In the genomic region with DNA sequence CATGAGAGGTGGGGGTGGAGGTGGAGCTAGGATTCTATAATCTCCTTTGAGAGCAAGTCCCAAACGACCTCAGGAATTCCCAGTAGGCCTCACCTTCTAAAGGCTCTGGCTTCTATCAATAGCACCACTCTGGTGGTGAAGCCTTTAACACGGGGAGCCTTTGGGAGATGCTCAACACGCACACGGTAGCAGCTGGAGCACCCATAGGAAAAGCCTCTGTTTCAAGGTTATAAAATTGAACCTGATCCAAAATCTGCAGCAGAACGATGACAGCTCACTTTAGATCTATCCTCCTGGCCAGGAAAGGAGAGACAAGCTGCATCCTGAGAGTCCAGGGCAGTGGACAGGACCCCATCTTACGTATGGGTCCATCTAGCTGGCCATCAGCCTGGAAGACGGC, we compare ENCODE assay signal across 30 mouse cellular contexts. TPM values are rescaled to one million over a fixed set of nuclear protein-coding genes. Genes with fewer than 3 reads are reported as not detected.
DNase-seq lines count a peak whose midpoint lies in the region; ATAC-seq and TF ChIP-seq lines count a peak whose summit lies in the region.
"Had no signal": no experiment of that assay in that cellular context is flagged by ENCODE, and none has a peak within 500 bp of the region (broad histone marks: within the 10 kb centered on the region; RNA-seq: fewer than 3 reads in every experiment).

No protein-coding gene starts in this region.

- no peak for TF ChIP-seq EP300 in lung, postnatal 0 days (IDR thresholded peaks at IDR 0.05)

- no peaks in the 10 kb centered on the region for H3K36me3 ChIP-seq in heart, embryonic 14.5 days (ENCODE audit: control insufficient read depth, insufficient read depth, low read length)
- no peaks in the 10 kb centered on the region for H3K36me3 ChIP-seq in kidney, adult 2 months (ENCODE audit: control insufficient read depth, insufficient read depth, low read length)
- H3K36me3 ChIP-seq in lung, postnatal 0 days (ENCODE audit: insufficient read depth, low read length), result no peaks in the 10 kb centered on the region
- H3K36me3 ChIP-seq: G1E; heart, embryonic 13.5 days; lung, embryonic 15.5 days; midbrain, embryonic 12.5 days; neural tube, embryonic 12.5 days had no signal

- no peak for TF ChIP-seq POLR2A in kidney, adult 2 months (IDR thresholded peaks at IDR 0.05; ENCODE audit: low read depth, low read length)

- peak; percentile 51; the same call in 1 of the 2 replicates for ATAC-seq in heart, embryonic 14.5 days (ENCODE audit: insufficient number of reproducible peaks, insufficient read depth, low FRiP score, low read depth)
- ATAC-seq in lung, postnatal 0 days, result no peak
- ATAC-seq: intestine, embryonic 16.5 days had no signal

- H3K4me3 ChIP-seq in heart, embryonic 14.5 days (ENCODE audit: control insufficient read depth in 1 of 2, insufficient read depth in 1 of 2, low read depth in 1 of 2, low read length in 2 of 2), result no peak overlapping the region
- H3K4me3 ChIP-seq in kidney, adult 2 months (ENCODE audit: insufficient read depth, low read depth, low read length), result no peak overlapping the region
- H3K4me3 ChIP-seq in lung, postnatal 0 days (ENCODE audit: low read depth, low read length), result no peak overlapping the region
- H3K4me3 ChIP-seq: heart, embryonic 13.5 days; lung, embryonic 15.5 days; megakaryocyte, embryonic 14.5 days; midbrain, embryonic 12.5 days; myocyte; neural tube, embryonic 12.5 days had no signal

- peak; percentile 11 for DNase-seq in adrenal gland, adult 2 months
- DNase-seq in adrenal gland, postnatal 10 days, result no peak
- no peak for DNase-seq in heart, postnatal 36 days
- peak; percentile 30 for DNase-seq in kidney, adult 2 months
- DNase-seq in kidney, adult 8-10 months, result no peak
- DNase-seq in lung, postnatal 0 days (ENCODE audit: low spot score), result peak; percentile 27
- DNase-seq in lung, adult 18-20 months, result no peak
- DNase-seq: adrenal gland, postnatal 14 days; cerebellum, adult 11 months; cerebellum, adult 9-10 months; cerebellum, postnatal 36 days; gastrocnemius, postnatal 25 days; kidney, postnatal 25 days; liver; lung, postnatal 4 days; right cerebral cortex, adult 18-20 months; spleen, adult 18-20 months; thymus, postnatal 14 days had no signal

- WGBS in heart, embryonic 14.5 days, result 17% methylated on average over 7 of the region's 7 CpGs
- 56% methylated on average over 7 of the region's 7 CpGs for WGBS in kidney, adult 2 months
- 60% methylated on average over 7 of the region's 7 CpGs for WGBS in lung, postnatal 0 days

- no peaks in the 10 kb centered on the region for H3K9me3 ChIP-seq in heart, embryonic 14.5 days (ENCODE audit: control insufficient read depth, low read length)
- no peaks in the 10 kb centered on the region for H3K9me3 ChIP-seq in lung, postnatal 0 days (ENCODE audit: low read length)
- H3K9me3 ChIP-seq: G1E; heart, embryonic 13.5 days; lung, embryonic 15.5 days; midbrain, embryonic 12.5 days; neural tube, embryonic 12.5 days had no signal

- peaks cover 3 to 13% of the 10 kb centered on the region in 2 experiments; a peak in 3 of 4 replicates for H3K4me1 ChIP-seq in heart, embryonic 14.5 days (ENCODE audit: control insufficient read depth in 2 of 2, insufficient read depth in 2 of 2, low read length in 2 of 2)
- H3K4me1 ChIP-seq in kidney, adult 2 months (ENCODE audit: control insufficient read depth, insufficient read depth, low read length), result no peaks in the 10 kb centered on the region
- H3K4me1 ChIP-seq in lung, postnatal 0 days (ENCODE audit: insufficient read depth, low read depth, low read length), result no peaks in the 10 kb centered on the region
- H3K4me1 ChIP-seq: lung, embryonic 15.5 days; neural tube, embryonic 12.5 days had no signal

- no peak overlapping the region for H3K9ac ChIP-seq in heart, embryonic 14.5 days (ENCODE audit: low read length)
- no peak overlapping the region for H3K9ac ChIP-seq in lung, postnatal 0 days (replicated peaks; ENCODE audit: low read depth)
- H3K9ac ChIP-seq: heart, embryonic 13.5 days; liver, embryonic 14.5 days; lung, embryonic 15.5 days; midbrain, embryonic 12.5 days; neural tube, embryonic 12.5 days had no signal

- peaks cover 9% of the 10 kb centered on the region for H3K27me3 ChIP-seq in heart, embryonic 14.5 days (ENCODE audit: control insufficient read depth, insufficient read depth, low read length)
- no peaks in the 10 kb centered on the region for H3K27me3 ChIP-seq in kidney, adult 2 months (replicated peaks; ENCODE audit: control insufficient read depth, insufficient read depth, low read length)
- H3K27me3 ChIP-seq in lung, postnatal 0 days (replicated peaks; ENCODE audit: insufficient read depth, low read length), result no peaks in the 10 kb centered on the region
- H3K27me3 ChIP-seq: lung, embryonic 15.5 days; neural tube, embryonic 12.5 days had no signal

- H3K27ac ChIP-seq in heart, embryonic 14.5 days (replicated peaks in 1 of 2; ENCODE audit: control insufficient read depth in 1 of 2, insufficient read depth in 1 of 2, low read depth in 2 of 2, low read length in 2 of 2), result peak overlapping the region in 1 of 2 experiments; percentile 24; a peak in 1 of 4 replicates
- no peak overlapping the region for H3K27ac ChIP-seq in kidney, adult 2 months (ENCODE audit: insufficient read depth, low read depth, low read length)
- no peak overlapping the region for H3K27ac ChIP-seq in lung, postnatal 0 days (ENCODE audit: low read length)
- H3K27ac ChIP-seq: heart, embryonic 13.5 days; liver, embryonic 14.5 days; lung, embryonic 15.5 days; midbrain, embryonic 12.5 days; neural tube, embryonic 12.5 days had no signal

- intact Hi-C loops in heart, postnatal 36 days (cut with DNase I), result loop anchor here (5.0 kb wide), 1 partner anchor 122 kb away; no protein-coding TSS in a partner anchor

- TF ChIP-seq CTCF in kidney, adult 2 months (conservative IDR thresholded peaks at IDR 0.05; ENCODE audit: insufficient read depth, insufficient read length, low read depth, low read length), result no peak
- TF ChIP-seq CTCF in lung, postnatal 0 days (IDR thresholded peaks at IDR 0.05), result no peak

- H3K4me2 ChIP-seq in heart, embryonic 14.5 days (ENCODE audit: low read length), result no peak overlapping the region
- H3K4me2 ChIP-seq in lung, postnatal 0 days (replicated peaks; ENCODE audit: low read depth, low read length), result no peak overlapping the region
- H3K4me2 ChIP-seq: heart, embryonic 13.5 days; lung, embryonic 15.5 days; midbrain, embryonic 12.5 days; neural tube, embryonic 12.5 days had no signal

RNA-seq across cellular contexts. Expression of gene Dlx2, which starts 53.7 kb away (rescaled TPM):
- under 1 TPM; 0.26 to 0.28 TPM for total RNA-seq in adrenal gland, adult 2 months (2021)
- 0.54 and 0.80 TPM in 2 replicates for polyA plus RNA-seq in adrenal gland, adult 2 months (2012; rRNA removed)
- total RNA-seq in adrenal gland, postnatal 10 days (2021), result under 1 TPM; 0.09 to 0.24 TPM
- 0.08 and 0.39 TPM in 2 replicates for polyA plus RNA-seq in heart, embryonic 14.5 days (2014; fragmentation: Nextera tagmentation; extraction: Ambion mirVana)
- not detected for total RNA-seq in heart, postnatal 36 days (2021)
- polyA plus RNA-seq in kidney, adult 2 months (2012; rRNA removed), result not detected in 2 replicates
- polyA plus RNA-seq in lung, postnatal 0 days (2015; fragmentation: Nextera tagmentation; extraction: Ambion mirVana), result not detected in 2 replicates
- total RNA-seq: G1E; gastrocnemius, adult 18-20 months; gastrocnemius, postnatal 25 days had no signal
- polyA plus RNA-seq: G1E; urinary bladder, adult 2 months had no signal

Comparison
In these comparisons a context has a peak if more than half of its experiments do, and no peak if none do; other contexts are left out.
1. DNase-seq: peak in adrenal gland, adult 2 months (single experiment), kidney, adult 2 months (single experiment) and lung, postnatal 0 days (single experiment); none in adrenal gland, postnatal 10 days (single experiment), heart, postnatal 36 days (0 of 2), kidney, adult 8-10 months (0 of 2) and lung, adult 18-20 months (0 of 2).